Mouse (Mus musculus) neural tube, embryonic 11.5 days (tissue): ENCODE measurements around the gene Atp6v1g2. TPM values are rescaled to one million over a fixed set of nuclear protein-coding genes. Genes with fewer than 3 reads are reported as not detected.

ENCODE experiments used
- ATAC-seq: fragments of 200-750 bp; cut with Nextera tagmentation; 2 replicates; pipeline ENCODE4 v1.8.0; 2017; ENCODE audit warnings: moderate number of reproducible peaks, mild to moderate bottlenecking, moderate TSS enrichment, moderate library complexity; ENCODE audit not compliant: insufficient read depth, low FRiP score, low TSS enrichment
- DNase-seq: peaks from one replicate; pipeline ENCODE4 v3.0.0-alpha.2; 2015; ENCODE audit warnings: low spot score
- H3K27ac ChIP-seq: fragments of 300-500 bp; sonication (generic); 2 replicates; pipeline ENCODE4 v1.5.1; 2014; ENCODE audit warnings: low read depth, mild to moderate bottlenecking, low read length
- H3K27me3 ChIP-seq: fragments of 300-500 bp; sonication (generic); 2 replicates; pipeline ENCODE4 v1.6.1; 2014; ENCODE audit warnings: mild to moderate bottlenecking, low read length, mixed read lengths; ENCODE audit not compliant: control insufficient read depth, insufficient read depth
- H3K36me3 ChIP-seq: fragments of 300-500 bp; sonication (generic); 2 replicates; pipeline ENCODE4 v1.6.1; 2014; ENCODE audit warnings: mild to moderate bottlenecking, low read length, moderate library complexity, mixed read lengths; ENCODE audit not compliant: control insufficient read depth, insufficient read depth
- H3K4me1 ChIP-seq: fragments of 300-500 bp; sonication (generic); 2 replicates; pipeline ENCODE4 v1.6.1; 2014; ENCODE audit warnings: low read length, mixed read lengths; ENCODE audit not compliant: control insufficient read depth, insufficient read depth
- H3K4me2 ChIP-seq: fragments of 300-500 bp; sonication (generic); 2 replicates; pipeline ENCODE4 v1.6.1; 2014; ENCODE audit warnings: low read depth, mild to moderate bottlenecking, moderate library complexity
- H3K4me3 ChIP-seq: fragments of 300-500 bp; sonication (generic); 2 replicates; pipeline ENCODE4 v1.5.1; 2014; ENCODE audit warnings: low read depth, low read length
- H3K9ac ChIP-seq: fragments of 300-500 bp; sonication (generic); 2 replicates; pipeline ENCODE4 v1.6.1; 2014; ENCODE audit warnings: mild to moderate bottlenecking, low read length
- H3K9me3 ChIP-seq: fragments of 300-500 bp; sonication (generic); 2 replicates; pipeline ENCODE4 v1.6.1; 2016; ENCODE audit warnings: low read length; ENCODE audit not compliant: control insufficient read depth
- WGBS: fragments of 180-500 bp; shearing (Covaris S2); extraction: QIAGEN DNeasy Blood & Tissue Kit; methylation state at CpG from one replicate; pipeline ENCODE4 v1.1.7; 2014; 5-methylcytosine and 5-hydroxymethylcytosine counted together
- polyA plus RNA-seq: library from polyadenylated mRNA; unstranded; fragments of >200 nt; fragmentation: Nextera tagmentation; extraction: Ambion mirVana; gene quantifications from 2 replicates; pipeline ENCODE4 v1.2.1, GENCODE M21; 2014

Gene Atp6v1g2
- polyA plus RNA-seq, 1 experiment from 2014 or later, result 16.8 TPM

DNA sequence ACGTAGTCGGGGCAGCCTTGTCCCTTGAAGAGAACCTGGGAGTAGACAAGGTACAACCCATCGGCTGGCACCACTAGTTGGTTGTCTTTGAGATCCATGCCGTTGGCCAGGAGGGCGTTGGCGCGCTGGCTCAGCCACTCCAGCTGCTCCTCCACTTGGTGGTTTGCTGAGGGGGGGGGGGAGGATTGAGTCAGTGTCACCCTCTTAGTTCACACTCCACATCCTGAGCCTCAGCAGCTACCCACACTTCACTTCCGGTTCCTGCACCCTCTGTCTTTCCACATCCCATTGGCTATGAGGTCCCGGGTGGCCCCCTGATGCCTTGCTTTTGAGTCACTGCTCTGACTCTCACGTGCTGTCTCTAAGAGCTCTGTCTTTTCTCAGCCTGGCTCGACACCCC, 33.1 kb upstream of the Atp6v1g2 start:
- no peak for ATAC-seq
- Histone ChIP-seq H3K9ac (no peak overlapping the region), H3K27me3 (peaks cover 19% of the 10 kb centered on the region), H3K36me3 (no peaks in the 10 kb centered on the region), H3K4me3 (no peak overlapping the region), H3K9me3 (no peaks in the 10 kb centered on the region), H3K27ac (no peak overlapping the region), H3K4me1 (0 out of 2 replicates have a peak, but pooled peaks cover 2% of the 10 kb centered on the region), H3K4me2 (no peak overlapping the region)
- 93% methylated on average over 11 of the region's 11 CpGs for WGBS
- no peak for DNase-seq

DNA sequence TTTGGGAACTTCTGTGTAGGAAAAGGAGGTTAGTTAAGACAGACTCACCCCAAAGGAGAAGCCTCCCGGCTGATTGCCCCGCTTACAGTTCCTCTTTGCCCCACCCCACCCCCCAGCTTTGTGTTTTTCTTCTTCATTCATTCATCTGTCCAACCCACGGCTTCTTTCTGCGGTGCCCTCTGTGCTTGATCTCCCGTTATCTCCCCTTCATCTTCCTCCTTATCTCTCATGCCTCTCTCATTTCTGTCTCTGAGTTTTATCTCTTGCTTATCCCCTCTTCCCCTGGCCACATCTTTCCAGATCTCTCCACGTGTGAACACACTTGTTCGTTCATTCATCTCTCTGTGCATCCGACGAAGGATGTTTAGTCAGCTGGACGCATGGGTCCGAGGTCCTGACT, 32.3 kb upstream of the Atp6v1g2 start:
- Histone ChIP-seq H3K9ac (no peak overlapping the region), H3K9me3 (no peaks in the 10 kb centered on the region), H3K4me3 (no peak overlapping the region), H3K36me3 (no peaks in the 10 kb centered on the region), H3K27me3 (peaks cover 12% of the 10 kb centered on the region), H3K4me1 (no peaks in the 10 kb centered on the region), H3K4me2 (no peak overlapping the region), H3K27ac (no peak overlapping the region)
- WGBS, result 70% methylated on average over 11 of the region's 11 CpGs
- DNase-seq (no peak), ATAC-seq (no peak)

DNA sequence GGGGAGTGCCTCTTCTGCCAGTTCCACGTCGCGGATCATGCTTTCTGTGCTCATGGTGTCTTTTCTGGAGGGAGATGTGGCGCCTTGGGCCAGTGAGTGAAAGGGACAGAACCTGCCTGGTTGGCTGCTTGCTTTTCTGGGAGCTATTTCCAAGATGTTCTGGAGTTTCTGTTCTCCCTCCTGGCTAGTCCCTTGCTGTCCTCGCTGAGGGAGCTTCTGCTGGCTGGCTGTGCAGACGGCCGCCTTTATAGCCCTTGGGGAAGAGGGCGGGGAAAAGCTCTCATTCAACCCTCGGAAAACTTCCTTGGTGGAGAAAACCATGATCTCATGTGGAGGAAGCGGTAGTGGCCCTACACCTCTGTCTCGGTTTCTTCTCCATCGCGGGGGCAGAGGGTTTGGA, 31.7 kb upstream of the Atp6v1g2 start, which contains the start of gene Tnf:
Tnf (minus strand) TSS at position 221 of the 400 bp plus-strand sequence.
- no peak within 1 kb of the TSS for H3K4me2 ChIP-seq
- no peak within 1 kb of the TSS for H3K4me3 ChIP-seq
- no peak for DNase-seq
- ATAC-seq, result no peak
- no peak within 1 kb of the TSS for H3K27ac ChIP-seq
- H3K36me3 ChIP-seq, result no peaks in the 10 kb centered on the region
- H3K4me1 ChIP-seq, result no peaks in the 10 kb centered on the region
- H3K9ac ChIP-seq, result no peak within 1 kb of the TSS
- WGBS, result 34% methylated on average over 13 of the region's 13 CpGs
- no peaks in the 10 kb centered on the region for H3K9me3 ChIP-seq
- peaks cover 7% of the 10 kb centered on the region; the same call in 1 of the 2 replicates for H3K27me3 ChIP-seq

DNA sequence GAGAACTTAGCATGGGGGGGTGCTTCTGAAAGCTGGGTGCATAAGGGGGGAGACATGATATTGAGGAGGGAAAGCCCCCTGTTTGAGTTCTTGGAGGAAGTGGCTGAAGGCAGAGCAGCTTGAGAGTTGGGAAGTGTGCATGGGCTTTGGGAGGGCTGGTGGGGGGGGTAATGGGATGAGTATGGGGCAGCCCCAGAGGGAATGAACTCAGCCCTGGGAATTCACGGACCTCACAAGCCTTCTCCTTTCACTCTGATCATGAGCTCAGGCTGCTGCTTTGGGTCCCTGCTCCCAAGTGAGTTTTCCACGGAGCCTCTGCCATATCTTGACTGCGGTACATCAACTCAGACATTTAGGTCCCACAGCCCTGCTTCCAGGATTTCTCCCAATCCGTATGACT, 31.0 kb upstream of the Atp6v1g2 start:
- Histone ChIP-seq H3K4me2 (no peak overlapping the region), H3K4me3 (no peak overlapping the region), H3K36me3 (no peaks in the 10 kb centered on the region), H3K27me3 (peaks cover 7% of the 10 kb centered on the region; the same call in 1 of the 2 replicates), H3K4me1 (no peaks in the 10 kb centered on the region), H3K9ac (no peak overlapping the region), H3K27ac (no peak overlapping the region), H3K9me3 (no peaks in the 10 kb centered on the region)
- DNase-seq (no peak), ATAC-seq (no peak)
- WGBS, result 80% methylated on average over 4 of the region's 4 CpGs

- no peaks in the 10 kb centered on the region for H3K9me3 ChIP-seq
- WGBS, result 24% methylated on average over 20 of the region's 20 CpGs
- H3K27me3 ChIP-seq, result peaks cover 4% of the 10 kb centered on the region; the same call in 1 of the 2 replicates
- no peaks in the 10 kb centered on the region for H3K36me3 ChIP-seq
- ATAC-seq (no peak), DNase-seq (no peak)
- 0 out of 2 replicates have a peak within 1 kb of the TSS, but pooled peaks have one; percentile 26 for H3K9ac ChIP-seq
- no peak within 1 kb of the TSS for H3K4me3 ChIP-seq
- no peaks in the 10 kb centered on the region for H3K4me1 ChIP-seq
- H3K27ac ChIP-seq, result no peak within 1 kb of the TSS
- H3K4me2 ChIP-seq, result no peak within 1 kb of the TSS
These were observed 28.7 kb upstream of the Atp6v1g2 start, which contains the start of gene Lta for GRCm38 (mm10) chr17:35204494-35205379. Lta (minus strand) TSS chr17:35205351.

DNA sequence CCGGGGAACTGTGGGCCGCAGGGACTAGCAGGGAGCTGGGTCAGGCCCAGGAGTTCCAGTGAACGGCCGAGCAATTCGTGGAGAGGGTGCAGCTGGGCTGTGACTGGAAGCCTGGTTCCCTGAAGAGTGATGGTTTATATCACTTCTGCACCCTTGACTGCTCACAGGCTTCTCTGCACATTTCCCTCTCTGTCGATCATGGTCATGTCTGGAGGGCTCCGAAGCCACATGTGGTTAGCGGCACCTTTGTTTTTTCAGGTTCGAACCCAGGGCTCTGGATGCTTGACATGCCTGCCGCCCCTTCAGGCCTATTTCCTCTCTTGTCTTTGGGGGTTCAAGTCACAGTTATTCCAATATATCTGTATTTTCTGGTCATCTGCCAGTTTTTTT, 28.1 kb upstream of the Atp6v1g2 start:
- Histone ChIP-seq H3K27ac (no peak overlapping the region), H3K4me2 (no peak overlapping the region), H3K4me3 (no peak overlapping the region), H3K9me3 (no peaks in the 10 kb centered on the region), H3K4me1 (no peaks in the 10 kb centered on the region), H3K9ac (0 out of 2 replicates have a peak overlapping the region, but pooled peaks have one; percentile 26), H3K36me3 (no peaks in the 10 kb centered on the region), H3K27me3 (peaks cover 4% of the 10 kb centered on the region; the same call in 1 of the 2 replicates)
- WGBS, result 55% methylated on average over 10 of the region's 10 CpGs
- no peak for DNase-seq
- no peak for ATAC-seq

GRCm38 (mm10) chr17:35209785-35210535, 23.5 kb upstream of the Atp6v1g2 start:
- H3K4me1 ChIP-seq, result no peaks in the 10 kb centered on the region
- H3K4me2 ChIP-seq, result no peak overlapping the region
- H3K9ac ChIP-seq, result no peak overlapping the region
- DNase-seq (no peak), ATAC-seq (no peak)
- H3K9me3 ChIP-seq, result no peaks in the 10 kb centered on the region
- 76% methylated on average over 12 of the region's 12 CpGs for WGBS
- no peaks in the 10 kb centered on the region for H3K36me3 ChIP-seq
- H3K27me3 ChIP-seq, result peaks cover 4% of the 10 kb centered on the region; the same call in 1 of the 2 replicates
- H3K4me3 ChIP-seq, result no peak overlapping the region
- H3K27ac ChIP-seq, result no peak overlapping the region

DNA sequence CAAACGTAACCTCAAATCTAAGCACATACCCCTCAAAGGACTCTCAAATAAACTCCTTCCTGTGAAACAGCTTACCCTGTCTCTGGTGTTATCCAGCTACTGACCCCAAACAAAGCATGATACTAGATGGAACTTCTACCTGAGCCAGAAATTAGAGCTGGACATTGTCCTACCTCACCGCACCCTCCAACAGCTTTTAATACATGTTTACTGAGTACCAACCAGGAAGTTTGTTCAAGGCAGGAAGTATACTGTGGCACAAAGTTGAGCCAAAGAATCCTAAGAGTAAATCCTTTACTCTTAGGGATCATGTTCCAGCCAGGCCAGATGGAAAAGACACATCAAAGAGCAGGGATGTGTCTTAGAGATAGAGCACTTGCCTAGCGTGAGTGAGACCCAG, 22.9 kb upstream of the Atp6v1g2 start:
- Histone ChIP-seq H3K27ac (no peak overlapping the region), H3K9me3 (no peaks in the 10 kb centered on the region), H3K4me3 (no peak overlapping the region), H3K4me1 (no peaks in the 10 kb centered on the region), H3K4me2 (no peak overlapping the region), H3K36me3 (no peaks in the 10 kb centered on the region), H3K27me3 (no peaks in the 10 kb centered on the region), H3K9ac (no peak overlapping the region)
- ATAC-seq (no peak), DNase-seq (no peak)
- 83% methylated on average over 3 of the region's 3 CpGs for WGBS
